Mouse (Mus musculus) induced T-regulatory cell, adult 2 months (primary cell): ENCODE data around the gene Kif1b.
A peak's percentile ranks its signal among the peaks of the same experiment; 100 is the strongest.

Experiments
- DNase-seq: peaks from one replicate; pipeline ENCODE4 v3.0.0-alpha.2; 2012; ENCODE audit warnings: low read depth

Gene Kif1b

DNA sequence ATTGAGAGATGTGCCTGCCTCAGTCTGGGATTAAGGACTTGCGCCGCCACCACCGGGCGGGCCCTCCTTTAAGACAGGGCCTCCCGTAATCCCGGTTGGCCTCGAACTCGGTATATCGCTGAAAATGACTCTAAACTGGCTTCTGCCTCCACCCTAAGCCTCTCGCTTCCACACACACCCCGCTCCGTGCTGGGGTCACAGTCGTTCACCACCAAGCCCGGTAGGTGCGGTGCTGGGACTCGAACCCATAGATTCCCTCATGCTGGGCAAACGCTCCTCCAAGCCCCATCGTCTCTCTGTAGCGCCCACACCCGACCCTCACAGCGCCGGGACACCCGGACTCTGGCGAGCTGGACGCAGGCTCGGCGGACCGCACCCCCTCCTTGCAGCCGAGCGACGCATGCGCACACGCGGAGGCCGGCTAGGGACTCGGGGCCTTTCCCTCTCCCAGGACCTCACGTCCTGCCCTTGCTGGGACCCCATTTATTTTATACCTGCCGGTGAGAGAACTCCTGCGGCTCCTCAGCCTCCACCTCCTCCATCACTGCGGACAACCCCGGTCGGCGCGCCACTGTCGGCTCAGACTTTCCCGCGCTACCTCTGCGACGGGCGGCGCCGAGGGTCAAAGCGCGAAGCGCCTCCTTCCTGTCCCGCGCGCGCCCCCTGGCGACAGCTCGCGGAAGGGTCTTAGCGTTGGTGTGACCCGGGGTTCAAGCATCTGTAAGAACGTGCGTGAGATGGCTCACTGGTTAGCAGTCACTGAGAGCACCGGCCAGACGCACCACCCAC, 170.3 kb downstream of the Kif1b start, which contains the start of gene Cenps:
Gene Cenps, minus strand, starts transcription at position 648 of the 789 bp plus-strand sequence.
- peak; percentile 92 for DNase-seq

DNA sequence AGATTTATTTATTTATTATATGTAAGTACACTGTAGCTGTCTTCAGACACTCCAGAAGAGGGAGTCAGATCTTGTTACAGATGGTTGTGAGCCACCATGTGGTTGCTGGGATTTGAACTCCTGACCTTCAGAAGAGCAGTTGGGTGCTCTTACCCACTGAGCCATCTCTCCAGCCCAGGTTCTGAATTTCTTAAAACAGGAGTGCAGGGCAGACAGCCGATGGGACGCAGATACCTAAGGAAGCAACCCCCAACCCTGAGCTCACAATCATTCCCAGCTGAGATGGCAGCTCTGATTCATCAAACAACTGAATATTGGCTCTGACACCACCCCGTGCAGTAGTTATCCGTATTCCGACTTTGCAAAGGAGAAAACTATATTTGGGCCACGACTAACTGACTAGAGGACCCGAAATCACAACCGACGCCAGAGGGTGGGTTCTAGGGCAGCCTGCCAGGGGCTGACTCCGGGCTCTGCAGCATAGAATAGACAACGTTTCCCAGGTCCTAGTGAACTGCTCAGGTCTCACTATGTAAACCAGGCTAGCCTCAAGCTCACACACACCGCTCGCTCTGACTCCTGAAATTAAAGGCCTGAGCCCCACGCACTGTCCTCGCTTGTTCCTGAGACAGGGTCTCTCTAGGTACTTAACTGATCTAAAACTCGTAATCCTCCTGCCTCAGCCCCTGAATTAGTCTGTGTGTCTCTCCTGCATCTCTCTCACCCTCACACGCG, 171.2 kb downstream of the Kif1b start:
- DNase-seq: peak; percentile 5

DNA sequence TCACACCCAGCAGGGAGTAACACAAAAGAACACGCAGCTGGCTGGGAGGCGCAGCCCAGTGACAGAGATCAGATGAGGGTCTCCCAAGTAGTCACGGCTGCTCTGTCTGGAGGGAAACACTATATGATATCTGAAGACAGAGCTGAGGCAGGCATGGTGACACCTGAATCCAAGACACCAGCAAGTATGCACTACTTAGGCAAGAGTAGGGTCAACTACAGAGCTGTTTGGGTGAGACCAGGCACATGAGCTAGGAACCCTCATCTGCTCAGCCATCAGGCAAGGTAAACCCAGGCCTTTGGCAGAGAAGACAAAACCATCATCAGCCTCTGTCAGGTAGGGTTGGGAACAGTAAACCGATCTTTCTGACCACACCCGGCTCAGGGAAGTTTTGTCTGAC, 174.1 kb downstream of the Kif1b start:
- no peak for DNase-seq

DNA sequence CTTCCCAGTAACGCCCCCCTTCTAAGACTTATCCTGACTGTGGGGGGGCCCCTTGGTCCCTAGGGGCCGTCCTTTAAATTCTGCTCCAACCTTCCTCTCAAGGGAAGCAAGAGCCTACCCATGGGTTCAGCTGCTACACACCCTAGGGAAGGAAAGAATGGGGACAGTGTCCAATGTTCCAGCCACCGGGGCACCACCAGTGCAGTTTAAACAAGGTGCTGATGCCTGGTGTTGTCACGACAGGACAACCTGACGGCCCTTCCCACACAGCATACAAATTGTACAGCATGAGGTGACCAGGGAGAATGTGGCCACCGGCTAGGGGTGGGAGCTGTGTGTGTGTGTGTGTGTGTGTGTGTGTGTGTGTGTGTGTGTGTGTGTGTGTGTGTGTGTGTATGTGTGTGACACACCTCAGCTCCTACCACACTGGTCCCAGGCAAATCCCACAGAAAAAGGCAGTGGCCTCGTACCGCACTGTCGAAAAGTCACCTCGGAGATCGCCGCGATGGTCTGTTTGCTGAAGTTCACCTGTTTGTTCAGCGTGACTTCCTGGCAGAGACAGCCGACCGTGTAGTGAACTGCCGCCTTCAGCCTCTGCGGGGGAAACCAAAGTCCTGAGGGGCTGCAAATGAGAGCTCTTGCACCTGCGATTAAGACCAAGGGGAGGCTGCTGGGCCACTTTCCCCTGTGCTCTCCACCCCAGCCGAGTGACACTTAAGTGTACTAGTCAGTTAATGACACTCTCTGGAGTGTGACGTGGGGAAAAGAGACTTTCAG, 175.5 kb downstream of the Kif1b start:
- no peak for DNase-seq

DNA sequence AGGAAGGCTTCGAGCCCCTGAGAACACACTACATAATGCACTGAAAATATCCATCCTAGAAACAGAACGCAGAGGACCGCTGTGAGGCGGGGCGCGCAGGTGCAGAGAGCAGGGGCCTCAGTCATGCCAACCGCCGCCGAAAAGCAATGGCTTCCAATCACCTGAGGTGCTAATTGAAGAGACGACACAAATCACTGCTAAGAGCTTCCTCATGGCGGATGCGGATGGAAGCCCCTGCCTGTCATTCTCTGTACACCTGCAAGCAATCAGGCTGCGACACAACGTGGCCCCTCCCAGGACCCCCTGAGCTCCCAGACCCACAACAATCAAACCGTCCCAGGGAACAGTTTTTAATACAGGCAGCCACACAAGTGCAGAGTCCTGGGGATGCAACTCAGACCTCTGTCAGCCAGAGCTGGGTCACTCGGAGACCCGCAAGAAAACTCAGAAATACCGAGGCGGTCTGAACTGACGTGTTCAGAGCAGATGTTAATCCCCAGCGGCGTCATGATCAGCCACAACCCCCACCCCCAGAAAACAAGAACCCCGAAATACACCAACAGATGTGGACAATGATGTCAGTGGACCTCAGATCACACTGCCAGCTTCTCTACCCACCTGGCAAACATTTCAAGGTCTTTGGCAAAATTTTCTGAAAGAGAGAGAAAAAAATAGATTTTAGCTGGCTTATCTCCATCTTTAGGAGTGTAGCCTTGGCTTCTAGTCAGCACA, 176.3 kb downstream of the Kif1b start:
- no peak for DNase-seq

DNA sequence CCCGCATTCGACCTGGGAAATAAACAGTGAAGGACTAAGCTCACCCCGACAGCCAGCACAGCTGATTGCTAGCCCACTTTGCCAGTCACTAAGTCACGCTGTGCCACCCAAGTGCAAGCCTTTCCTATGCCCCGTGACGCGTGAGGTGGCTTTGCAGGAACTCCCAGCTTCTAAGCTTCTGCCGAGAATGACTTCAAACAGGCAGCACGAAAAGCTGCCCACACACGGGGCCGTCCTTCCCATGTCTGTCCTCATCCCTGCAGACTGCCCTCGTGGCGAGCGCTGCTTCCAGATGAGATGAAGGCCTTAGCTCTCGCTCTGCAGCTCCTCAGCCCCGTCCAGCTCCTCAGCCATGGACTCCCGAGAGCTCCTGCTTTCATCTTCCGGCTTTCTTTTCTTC, 179.0 kb downstream of the Kif1b start:
- no peak for DNase-seq

DNA sequence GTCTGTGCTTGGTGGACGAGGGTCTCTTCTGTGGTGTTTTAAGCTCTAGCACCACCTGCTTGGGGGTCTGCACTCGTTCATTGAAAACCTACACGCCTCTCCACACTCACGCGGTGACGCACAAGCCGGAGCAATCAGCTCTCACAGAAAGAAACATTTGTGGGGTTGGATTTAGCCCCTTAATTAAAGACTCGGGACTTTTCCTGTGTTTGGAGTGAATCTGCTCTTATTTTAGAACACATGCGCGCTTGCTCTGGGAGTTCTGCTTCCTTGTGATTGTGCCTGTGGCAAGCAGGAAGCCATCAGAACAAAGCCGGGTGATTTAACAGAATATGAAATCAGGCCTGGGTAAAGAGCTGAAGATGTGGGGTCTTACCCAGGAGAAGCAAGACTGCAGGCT, 180.8 kb downstream of the Kif1b start, which contains the start of gene Cort:
Gene Cort, minus strand, starts transcription at position 101 of the 400 bp plus-strand sequence.
- no peak for DNase-seq
